Mouse (Mus musculus) frontal cortex, postnatal 25 days (tissue): ENCODE measurements around the gene Plekha5.
"Not testable (repeated sequence)": the region's sequence is repeated elsewhere in the genome, so short reads cannot be mapped to it uniquely, and the experiment has no call there.

Source experiments
- DNase-seq, 2 experiments: peaks; one replicate each; pipeline ENCODE4 v3.0.0; 2022; ENCODE audit warnings: low spot score in 2 of 2

Plekha5 gene

GRCm38 (mm10) chr6:140576961-140577821 lies 153.3 kb downstream of the Plekha5 start:
- DNase-seq: no peak

GRCm38 (mm10) chr6:140577822-140578170 lies 153.9 kb downstream of the Plekha5 start:
- DNase-seq: no peak

GRCm38 (mm10) chr6:140578985-140579384 lies 155.1 kb downstream of the Plekha5 start:
- not testable (repeated sequence) for DNase-seq

- DNase-seq: no peak
Observed at GRCm38 (mm10) chr6:140580170-140580569, 156.3 kb downstream of the Plekha5 start.

- DNase-seq: no peak
Observed at GRCm38 (mm10) chr6:140586714-140587259, 162.9 kb downstream of the Plekha5 start.

- DNase-seq: no peak
Observed at GRCm38 (mm10) chr6:140591331-140591730, 167.5 kb downstream of the Plekha5 start.

- no peak for DNase-seq
Observed at GRCm38 (mm10) chr6:140592713-140593112, 168.9 kb downstream of the Plekha5 start.

GRCm38 (mm10) chr6:140593420-140594170 lies 169.7 kb downstream of the Plekha5 start:
- DNase-seq: peak in 1 of 2 experiments; percentile 22

- not testable (repeated sequence) for DNase-seq
Observed at GRCm38 (mm10) chr6:140595551-140595950, 171.7 kb downstream of the Plekha5 start.

GRCm38 (mm10) chr6:140597381-140598329 lies 173.8 kb downstream of the Plekha5 start:
- no peak for DNase-seq

- DNase-seq: no peak
Observed at GRCm38 (mm10) chr6:140598516-140598915, 174.7 kb downstream of the Plekha5 start.

GRCm38 (mm10) chr6:140599337-140599736 lies 175.5 kb downstream of the Plekha5 start:
- no peak for DNase-seq

- not testable (repeated sequence) for DNase-seq
Observed at GRCm38 (mm10) chr6:140600671-140601070, 176.8 kb downstream of the Plekha5 start.

GRCm38 (mm10) chr6:140601175-140601574 lies 177.3 kb downstream of the Plekha5 start:
- DNase-seq: no peak

- DNase-seq: no peak
Observed at GRCm38 (mm10) chr6:140603228-140603944, 179.5 kb downstream of the Plekha5 start.

- not testable (repeated sequence) for DNase-seq
Observed at GRCm38 (mm10) chr6:140605173-140605572, 181.3 kb downstream of the Plekha5 start.

GRCm38 (mm10) chr6:140605732-140606131 lies 181.9 kb downstream of the Plekha5 start:
- DNase-seq: no peak

- DNase-seq: no peak
Observed at GRCm38 (mm10) chr6:140606534-140606933, 182.7 kb downstream of the Plekha5 start.

- no peak for DNase-seq
Observed at GRCm38 (mm10) chr6:140608666-140609065, 184.8 kb downstream of the Plekha5 start.

GRCm38 (mm10) chr6:140609533-140609932 lies 185.7 kb downstream of the Plekha5 start:
- no peak for DNase-seq

GRCm38 (mm10) chr6:140610117-140610516 lies 186.3 kb downstream of the Plekha5 start:
- no peak for DNase-seq
